Mouse (Mus musculus) bone marrow, adult 2 months (tissue): ENCODE data around the gene Ids. TPM values are rescaled to one million over a fixed set of nuclear protein-coding genes. Genes with fewer than 3 reads are reported as not detected.
"Not testable (repeated sequence)": the region's sequence is repeated elsewhere in the genome, so short reads cannot be mapped to it uniquely, and the experiment has no call there.

ENCODE experiments used
- H3K27ac ChIP-seq: fragments of 200-500 bp; 2 replicates; pipeline ENCODE4 v1.5.1; 2012; ENCODE audit warnings: low read depth, mild to moderate bottlenecking, control low read depth, inconsistent platforms, low read length; ENCODE audit not compliant: control insufficient read depth, poor library complexity, insufficient read depth
- H3K4me1 ChIP-seq: fragments of 200-500 bp; 2 replicates; pipeline ENCODE4 v1.6.1; 2011; ENCODE audit warnings: low read length; ENCODE audit not compliant: control insufficient read depth, insufficient read depth
- H3K4me3 ChIP-seq: fragments of 200-500 bp; replicated peaks from 2 replicates; pipeline ENCODE3; 2011; ENCODE audit warnings: mild to moderate bottlenecking, low read depth, low read length, control low read depth; ENCODE audit not compliant: control insufficient read depth
- CTCF ChIP-seq: fragments of 200-500 bp; IDR thresholded peaks from 2 replicates; pipeline ENCODE4 v1.5.1; 2011; ENCODE audit warnings: low read length, control low read depth; ENCODE audit not compliant: control insufficient read depth, insufficient read depth
- POLR2A ChIP-seq: fragments of 200-500 bp; IDR thresholded peaks from 2 replicates; pipeline ENCODE4 v1.6.1; 2011; ENCODE audit warnings: low read depth, mild to moderate bottlenecking, control low read depth, low read length, borderline replicate concordance; ENCODE audit not compliant: control insufficient read depth
- WGBS: fragments of 180-500 bp; shearing (Covaris S2); methylation state at CpG from one replicate; pipeline ENCODE4 v1.1.7; 2018; 5-methylcytosine and 5-hydroxymethylcytosine counted together
- polyA plus RNA-seq: library from polyadenylated mRNA; stranded (reverse); fragments of >200 nt; gene quantifications from 2 replicates; pipeline ENCODE4 v1.2.4, GENCODE M21; 2011; ENCODE audit warnings: low replicate concordance; ENCODE audit not compliant: missing spikeins, insufficient read depth, insufficient read length

Gene Ids
- 3.3 and 5.8 TPM in 2 replicates for polyA plus RNA-seq

DNA sequence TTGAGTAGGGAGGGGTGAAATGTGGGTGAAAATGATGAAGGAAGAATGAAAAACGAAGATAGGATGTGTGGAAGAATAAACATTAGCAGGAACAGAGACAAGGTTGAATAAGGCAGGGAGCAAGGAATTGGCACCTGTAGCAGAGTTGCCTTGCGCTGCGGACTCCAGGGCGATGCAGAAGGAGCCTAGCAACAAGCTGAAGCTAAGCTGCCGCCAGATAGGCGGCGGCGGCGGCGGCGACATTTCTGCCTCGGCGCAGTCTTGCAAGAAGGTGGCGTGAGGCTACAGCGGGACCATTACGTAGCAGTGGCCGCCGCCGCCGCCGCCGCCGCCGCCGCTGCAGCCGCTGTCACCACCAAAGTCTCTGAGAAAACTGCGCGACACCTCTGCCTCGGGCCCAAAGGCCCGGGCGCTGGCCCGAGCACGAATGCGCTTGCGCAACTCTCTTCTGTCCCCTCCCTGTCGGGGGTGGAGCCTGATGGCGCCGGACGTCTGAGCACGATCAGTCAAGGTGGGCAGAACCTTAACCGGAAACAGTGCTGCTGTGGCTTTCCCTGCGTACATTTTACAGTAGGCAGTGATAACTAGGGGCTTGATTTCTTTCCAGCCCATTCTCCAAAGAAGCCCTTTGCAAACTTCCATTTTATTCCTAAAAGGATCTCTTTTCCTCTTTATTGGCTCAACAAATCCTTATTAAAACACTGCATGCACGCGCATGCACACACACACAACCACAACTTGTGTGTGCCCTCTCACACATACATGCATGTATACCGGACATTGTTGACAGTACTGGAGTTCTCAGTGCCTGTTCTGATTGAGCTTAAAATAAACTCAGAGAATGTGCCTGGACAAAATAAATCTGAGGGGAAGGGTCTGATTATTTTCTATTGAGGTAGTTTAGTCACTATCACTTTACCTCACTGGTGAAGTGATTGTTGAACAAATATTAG, at the start of gene Ids:
Gene Ids (minus strand): TSS at position 424 of the 953 bp plus-strand sequence.
- H3K27ac ChIP-seq = peak within 1 kb of the TSS; percentile 55; the same call in 1 of the 2 replicates
- WGBS = 15% methylated on average over 45 of the region's 45 CpGs
- no peak for TF ChIP-seq CTCF
- TF ChIP-seq POLR2A = peak; percentile 42; the same call in 1 of the 2 replicates

DNA sequence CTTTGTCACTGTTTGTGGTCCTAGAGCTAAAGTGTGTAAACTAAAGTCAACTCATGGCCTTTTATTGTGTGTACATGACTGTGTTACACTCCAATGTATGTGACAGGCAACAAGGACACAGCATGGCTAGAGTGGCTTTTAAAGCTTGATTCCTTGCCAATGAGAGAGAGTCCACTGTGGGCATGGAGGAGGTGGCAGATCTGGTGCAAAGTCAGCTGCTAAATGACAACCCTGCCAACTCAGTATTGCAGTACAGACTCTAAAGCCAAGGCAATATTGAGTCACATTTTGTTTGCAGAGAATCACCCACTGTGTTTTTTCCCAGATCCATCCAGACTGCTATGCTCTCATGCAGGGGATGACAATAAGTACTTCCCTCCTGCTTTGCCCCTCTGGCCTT, 27.8 kb upstream of the Ids start:
- H3K4me1 ChIP-seq, H3K4me3 ChIP-seq, H3K27ac ChIP-seq: not testable (repeated sequence)

More for the DNA sequence above, at the start of gene Ids:
- Histone ChIP-seq H3K4me1 (no peaks in the 10 kb centered on the region; the same call in 1 of the 2 replicates), H3K4me3 (peak within 1 kb of the TSS; percentile 80)

GRCm38 (mm10) chrX:70385962-70386351, 21.1 kb upstream of the Ids start:
- Histone ChIP-seq H3K4me3 (peak overlapping the region; percentile 76), H3K4me1 (no peaks in the 10 kb centered on the region), H3K27ac (peak overlapping the region; percentile 39; the same call in 1 of the 2 replicates)
- TF ChIP-seq CTCF (no peak), POLR2A (no peak)
- WGBS = 18% methylated on average over 11 of the region's 11 CpGs

DNA sequence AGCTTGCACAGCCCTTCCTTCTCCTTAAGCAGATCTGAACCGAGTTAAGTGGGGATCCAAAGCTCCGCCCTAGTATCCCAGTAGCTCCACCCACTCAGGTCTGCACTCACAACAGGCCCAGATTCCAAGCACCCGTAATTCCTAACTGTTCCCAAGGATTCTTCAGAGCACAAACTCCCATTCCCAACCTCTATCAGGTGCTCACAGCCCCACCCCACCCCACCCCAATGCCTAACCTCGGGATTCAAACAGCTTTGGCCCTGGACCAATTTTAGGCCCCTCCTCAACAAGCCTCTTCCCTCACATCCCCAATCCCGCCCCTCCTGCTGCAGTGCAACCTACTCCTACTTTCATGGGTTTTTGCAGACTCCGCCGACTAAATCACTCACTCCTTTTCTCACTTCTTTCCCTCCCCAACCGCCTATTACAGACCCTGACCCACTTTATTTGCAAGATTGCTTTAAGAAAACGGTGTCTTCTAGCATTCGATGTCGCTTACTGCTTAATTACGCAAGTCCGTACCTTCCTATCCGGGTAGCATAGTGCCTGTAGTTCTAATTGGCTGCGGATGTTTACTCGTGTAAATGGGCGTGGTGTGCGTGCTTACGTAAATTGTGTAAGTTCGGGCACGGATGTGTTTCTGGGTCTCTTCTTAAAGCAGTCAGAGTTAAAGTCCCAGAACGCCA, 20.5 kb upstream of the Ids start, which contains the start of gene 1110012L19Rik:
Gene 1110012L19Rik (plus strand): TSS at position 602 of the 686 bp plus-strand sequence.
- WGBS = 12% methylated on average over 22 of the region's 22 CpGs
- TF ChIP-seq POLR2A (no peak), CTCF (no peak)
- Histone ChIP-seq H3K27ac (peak within 1 kb of the TSS; percentile 56), H3K4me3 (peak within 1 kb of the TSS; percentile 76), H3K4me1 (no peaks in the 10 kb centered on the region)

- H3K27ac ChIP-seq = no peak overlapping the region
- no peak for TF ChIP-seq POLR2A
- no peak for TF ChIP-seq CTCF
- 36% methylated on average over 3 of the region's 3 CpGs for WGBS
Measured at GRCm38 (mm10) chrX:70384917-70385275, 20.0 kb upstream of the Ids start.

GRCm38 (mm10) chrX:70374469-70375110, 9.7 kb upstream of the Ids start:
- H3K27ac ChIP-seq, H3K4me3 ChIP-seq, H3K4me1 ChIP-seq: not testable (repeated sequence)
- 85% methylated on average over 5 of the region's 6 CpGs for WGBS

More at GRCm38 (mm10) chrX:70384917-70385275, 20.0 kb upstream of the Ids start:
- H3K4me3 ChIP-seq = peak overlapping the region; percentile 76
- H3K4me1 ChIP-seq = no peaks in the 10 kb centered on the region

DNA sequence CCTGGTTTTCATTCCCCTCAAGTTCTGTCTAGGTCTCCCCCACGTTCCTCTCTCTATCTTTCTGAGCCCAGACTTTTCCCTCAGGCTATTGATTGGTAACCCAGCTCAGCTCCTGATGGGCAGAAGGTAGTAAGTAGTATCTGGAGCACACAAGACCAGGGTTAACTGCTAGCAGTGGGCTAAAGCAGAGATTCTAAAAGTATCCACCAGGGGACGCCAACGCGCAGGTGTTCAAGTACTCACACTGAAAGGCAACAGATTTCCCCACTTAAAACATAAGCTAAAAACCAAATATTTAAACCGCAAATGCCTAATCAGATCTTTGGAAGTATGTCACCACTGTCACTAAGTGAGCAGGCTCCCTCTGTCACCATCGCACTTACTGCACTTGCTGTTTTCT, 4.9 kb upstream of the Ids start:
- H3K27ac ChIP-seq, H3K4me3 ChIP-seq, H3K4me1 ChIP-seq: not testable (repeated sequence)
- 23% methylated on average over 2 of the region's 6 CpGs for WGBS

GRCm38 (mm10) chrX:70364202-70364601, 682 bp downstream of the Ids start:
- TF ChIP-seq CTCF = no peak
- Histone ChIP-seq H3K27ac (no peak overlapping the region), H3K4me1 (no peaks in the 10 kb centered on the region; the same call in 1 of the 2 replicates), H3K4me3 (no peak overlapping the region)
- WGBS = 67% methylated on average over 1 of the region's 1 CpGs
